Mouse (Mus musculus): ENCODE measurements around the gene Leprot.

DNA sequence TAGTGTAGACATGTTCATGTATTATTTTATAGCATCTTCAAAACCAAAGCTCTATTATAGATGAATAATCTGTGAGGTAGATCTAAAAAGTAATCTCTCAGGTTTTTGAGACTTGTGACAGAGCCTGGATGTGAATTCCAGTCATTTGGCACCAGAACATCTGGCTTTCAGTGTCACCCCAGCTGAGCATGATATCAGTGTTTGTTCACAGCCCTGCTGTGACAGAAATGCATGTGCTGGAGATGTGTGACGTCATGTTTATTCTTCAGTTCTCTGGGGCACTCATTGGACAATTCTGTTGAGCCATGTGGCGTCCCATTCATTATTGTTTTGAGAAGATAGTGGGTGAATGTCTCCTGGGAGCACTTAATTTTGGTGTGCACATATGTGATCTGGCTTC, 11.9 kb upstream of the Leprot start:
- no peak for TF ChIP-seq POLR2A (IDR thresholded peaks at IDR 0.05; ENCODE audit: insufficient read depth, low read depth, low read length)
- TF ChIP-seq CTCF (IDR thresholded peaks at IDR 0.05; ENCODE audit: insufficient read depth, low read depth, low read length), result no peak

Data from olfactory bulb, adult 2 months (tissue).